Mouse (Mus musculus) c-Kit-positive CD71-positive TER-119-positive erythroid progenitor cells, embryonic 14.5 days (primary cell): ENCODE measurements around the gene Gfm1.
A peak's percentile ranks its signal among the peaks of the same experiment; 100 is the strongest.

Experiments used
- DNase-seq: peaks from one replicate; pipeline ENCODE4 v3.0.0-alpha.2; 2013; ENCODE audit warnings: low spot score

The Gfm1 gene

DNA sequence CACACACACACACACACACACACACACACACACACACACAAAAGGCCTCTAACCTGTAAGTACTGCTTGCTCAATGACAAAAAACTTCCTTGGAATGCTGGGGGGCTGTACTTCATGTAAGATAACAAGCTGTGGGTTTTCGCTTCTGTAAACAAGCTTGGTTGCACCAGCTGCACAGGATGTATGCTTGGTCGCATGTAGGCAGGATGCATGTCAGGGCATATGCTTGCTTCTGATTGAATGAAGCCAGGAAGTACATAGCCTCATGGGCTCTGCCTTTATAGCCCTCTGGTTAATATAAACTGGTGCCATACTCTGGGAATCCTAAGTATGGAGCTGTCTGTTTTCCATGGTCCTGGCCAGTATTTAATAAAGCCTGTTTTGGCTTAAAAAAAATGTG is 68.1 kb downstream of the Gfm1 start:
- DNase-seq: no peak

DNA sequence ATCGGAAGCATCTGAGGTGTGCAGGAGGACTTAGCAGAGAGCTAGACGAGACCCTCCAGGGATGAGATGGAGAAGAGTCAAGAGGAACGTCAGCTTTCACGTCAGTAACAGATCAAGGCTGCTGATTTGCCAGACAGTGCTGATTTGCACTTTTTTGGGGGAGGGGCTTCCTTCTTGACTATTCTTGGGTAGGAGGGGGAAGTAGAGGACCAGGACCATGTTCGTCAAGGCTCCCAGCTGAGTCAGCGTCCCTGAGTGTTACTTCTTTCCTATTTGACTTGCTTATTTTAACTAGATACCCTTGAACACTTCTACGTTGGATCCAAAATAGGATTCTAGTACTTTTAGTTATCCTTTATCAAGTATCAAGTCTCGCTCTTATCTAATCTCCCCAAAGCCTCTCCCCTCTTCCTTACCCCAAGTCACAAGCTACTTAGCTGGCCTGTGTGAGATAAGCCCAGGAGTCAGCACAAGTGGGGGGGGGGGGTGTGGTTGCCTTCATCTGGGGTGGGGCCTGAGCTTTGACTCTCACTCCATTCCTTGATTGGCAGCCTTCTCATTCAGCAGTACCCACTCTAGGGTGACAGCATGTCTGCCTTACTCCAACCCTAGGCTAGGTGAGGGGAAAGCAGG is 69.0 kb downstream of the Gfm1 start:
- DNase-seq: no peak

DNA sequence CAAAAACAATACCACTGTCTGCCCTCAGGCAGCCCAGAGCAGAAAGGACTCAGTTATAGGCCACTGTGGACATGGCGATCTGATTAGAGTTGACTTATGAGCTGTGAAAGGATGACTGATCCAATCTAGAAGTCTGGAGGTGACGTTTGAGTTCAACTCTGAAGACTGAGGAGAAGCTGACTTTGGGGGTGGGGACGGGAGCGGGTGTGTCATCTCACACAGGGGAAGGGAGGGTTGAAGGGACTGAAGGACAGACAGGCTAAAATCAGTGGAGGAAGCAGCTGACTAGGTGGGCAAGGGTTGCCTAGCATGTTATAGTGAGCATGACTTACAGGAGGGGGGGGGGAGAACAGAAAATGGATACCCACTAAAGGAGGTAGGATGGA is 69.5 kb downstream of the Gfm1 start:
- DNase-seq: no peak

DNA sequence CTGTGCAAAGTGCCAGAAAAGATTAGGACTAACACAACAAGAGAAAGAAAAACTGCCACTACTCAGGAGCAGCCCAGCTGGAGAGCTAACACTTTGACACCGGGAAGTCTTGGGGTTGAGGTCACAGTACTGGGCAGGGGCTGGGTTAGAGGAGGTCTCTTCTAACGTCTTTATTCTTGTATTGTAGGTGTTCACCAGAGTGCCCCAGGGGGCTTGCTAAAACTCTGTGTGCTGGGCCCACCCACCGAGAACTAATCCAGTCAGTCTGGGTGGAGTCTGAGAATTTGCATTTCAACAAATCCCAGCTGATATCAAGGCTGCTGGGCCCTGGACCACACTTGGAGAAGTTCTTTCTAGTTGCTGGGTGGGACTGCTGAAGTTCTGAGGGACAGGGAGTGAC is 74.0 kb downstream of the Gfm1 start:
- DNase-seq: no peak

DNA sequence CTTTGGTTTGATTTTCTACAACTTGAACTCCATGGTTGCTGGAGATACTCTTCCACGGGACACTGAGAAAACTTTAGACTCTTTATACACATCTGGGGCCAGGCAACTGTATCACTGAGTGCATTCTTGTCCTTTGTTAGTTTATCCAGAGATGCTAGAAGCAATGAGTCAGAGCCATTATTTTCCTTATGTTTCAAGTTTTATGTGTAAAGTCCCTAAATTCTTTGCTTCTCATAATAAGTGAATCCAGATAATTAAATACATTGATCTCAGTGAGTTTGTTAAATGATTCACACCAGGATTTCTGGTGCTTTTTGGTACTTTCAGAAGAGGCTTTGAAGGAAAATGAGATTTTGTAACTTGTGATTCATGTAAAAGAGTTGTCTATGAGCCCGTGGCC is 75.4 kb downstream of the Gfm1 start:
- no peak for DNase-seq

DNA sequence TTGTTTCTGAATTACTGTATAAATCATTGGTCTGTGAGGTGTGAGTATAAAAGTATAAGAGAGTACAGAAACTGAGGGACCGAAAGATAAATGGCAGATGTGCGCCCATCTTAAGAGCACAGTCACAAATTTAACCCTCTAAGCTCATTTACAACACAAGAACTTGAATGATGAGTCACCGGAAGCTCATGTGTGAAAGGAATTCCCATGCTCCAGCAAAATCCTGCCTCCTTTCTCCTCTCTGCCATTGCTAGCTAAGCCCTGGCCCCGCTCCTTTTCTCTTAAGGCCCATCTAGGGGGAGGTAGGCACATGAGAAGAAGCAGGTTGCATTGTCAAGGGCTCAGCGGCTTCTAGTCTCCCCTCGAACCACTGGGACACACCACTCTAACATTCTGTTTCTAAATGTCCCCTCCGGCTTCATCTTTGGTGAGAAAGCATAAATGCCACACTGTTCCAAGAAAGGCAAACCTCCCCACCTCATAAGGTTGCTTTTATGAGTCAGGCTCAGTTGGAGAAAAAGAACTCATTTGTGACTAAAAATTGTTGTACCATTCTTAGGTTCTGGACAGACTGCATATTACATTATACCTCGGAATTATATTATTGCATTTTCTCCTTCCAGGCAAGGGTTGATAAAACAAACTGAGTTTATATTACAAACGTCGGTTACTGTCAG is 78.5 kb downstream of the Gfm1 start:
- no peak for DNase-seq

DNA sequence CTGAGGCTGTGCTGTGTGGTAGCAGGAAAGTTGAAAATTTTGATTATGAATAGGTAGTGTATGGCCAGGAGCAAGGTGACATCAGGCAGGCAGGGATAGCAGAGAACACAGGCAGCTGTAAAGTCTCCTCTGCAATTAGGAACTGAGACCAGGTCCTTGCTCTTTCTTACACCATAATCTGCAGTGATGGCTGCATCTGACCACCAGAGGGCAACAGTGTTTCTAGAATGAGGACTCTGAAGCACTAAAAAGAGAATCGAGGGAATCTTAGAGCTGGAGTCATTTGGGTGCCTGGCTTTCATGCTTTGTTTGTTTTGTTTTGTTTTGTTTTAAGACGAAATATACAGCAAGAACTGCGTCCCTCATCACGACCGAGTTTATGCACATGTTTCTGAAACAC is 82.9 kb downstream of the Gfm1 start:
- peak; percentile 53 for DNase-seq

DNA sequence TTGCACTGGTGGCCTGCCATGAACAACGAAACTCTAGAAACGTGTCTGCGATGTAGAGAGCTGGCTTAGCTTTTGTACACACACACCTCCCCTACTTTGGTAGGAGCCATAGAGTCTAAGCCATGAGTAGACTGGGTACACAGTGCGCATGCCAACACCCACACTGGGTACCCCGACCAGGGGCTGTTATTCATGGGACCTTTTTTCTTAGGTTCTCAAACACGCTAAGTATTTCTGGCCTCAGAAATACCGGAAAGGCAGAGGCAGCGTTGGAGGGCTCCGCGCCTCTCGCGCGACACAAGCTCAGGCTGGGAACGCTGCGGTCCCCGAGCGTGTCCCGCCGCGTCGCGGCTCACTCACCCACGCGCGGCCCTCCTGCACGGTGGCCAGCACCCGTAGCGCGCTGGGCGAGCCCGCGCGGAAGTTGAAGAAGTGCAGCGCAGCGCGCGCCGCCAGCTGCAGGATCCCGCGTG is 84.9 kb downstream of the Gfm1 start:
- no peak for DNase-seq

DNA sequence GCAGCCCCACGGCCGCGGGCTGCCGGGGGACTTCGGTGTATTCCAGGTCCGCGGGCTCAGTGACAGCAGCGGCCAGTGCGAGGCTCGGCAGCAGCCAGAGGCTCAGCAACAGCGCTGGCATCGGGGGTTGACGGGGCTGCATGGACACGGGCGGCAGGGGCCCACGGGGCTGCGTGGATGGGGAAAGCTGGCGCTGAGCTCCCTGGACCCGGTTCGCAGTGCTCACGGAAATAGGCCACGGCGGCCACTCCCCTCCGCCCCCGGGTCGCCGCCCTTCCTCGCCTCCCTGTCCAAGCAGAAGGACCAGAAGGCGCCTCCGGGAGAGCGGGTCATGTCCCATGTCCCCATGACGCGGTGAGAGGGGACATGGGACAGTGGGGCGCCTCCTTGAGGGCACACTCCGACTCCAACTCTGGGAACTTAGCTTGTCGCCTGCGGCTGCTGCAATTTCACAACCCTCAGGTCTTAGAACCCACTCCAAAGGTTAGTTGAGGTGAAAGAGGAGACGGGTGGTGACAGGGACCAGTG is 85.4 kb downstream of the Gfm1 start, which contains the start of gene Rarres1:
Gene Rarres1, minus strand, starts transcription at position 250 of the 528 bp plus-strand sequence.
- DNase-seq: no peak

DNA sequence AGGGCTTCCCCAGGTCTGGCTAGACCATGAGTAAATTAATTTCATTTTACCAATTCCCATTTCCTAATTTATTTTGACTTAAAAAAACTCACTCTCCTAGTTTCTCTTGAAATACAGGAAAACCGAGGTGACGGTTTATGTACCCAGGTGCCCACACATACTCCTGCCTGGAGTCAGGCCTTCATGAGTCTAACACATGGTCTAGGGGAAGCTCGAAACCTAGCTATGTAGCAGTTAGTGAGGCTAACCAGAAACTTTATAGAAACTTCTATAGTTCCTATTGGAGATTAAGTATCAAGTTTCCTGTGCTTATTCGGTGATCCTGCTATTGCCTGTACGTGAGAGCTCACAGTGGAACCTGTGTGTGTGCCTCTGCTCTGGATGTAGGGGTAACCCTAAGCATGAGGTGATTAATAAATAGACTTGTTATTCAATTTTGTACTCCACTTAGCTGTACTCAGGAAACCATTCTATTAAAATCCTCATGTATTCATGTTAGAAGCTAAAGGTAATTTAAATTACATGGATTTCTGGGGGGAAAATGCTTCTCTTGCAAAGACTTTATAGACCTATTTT is 90.8 kb downstream of the Gfm1 start:
- DNase-seq: no peak

DNA sequence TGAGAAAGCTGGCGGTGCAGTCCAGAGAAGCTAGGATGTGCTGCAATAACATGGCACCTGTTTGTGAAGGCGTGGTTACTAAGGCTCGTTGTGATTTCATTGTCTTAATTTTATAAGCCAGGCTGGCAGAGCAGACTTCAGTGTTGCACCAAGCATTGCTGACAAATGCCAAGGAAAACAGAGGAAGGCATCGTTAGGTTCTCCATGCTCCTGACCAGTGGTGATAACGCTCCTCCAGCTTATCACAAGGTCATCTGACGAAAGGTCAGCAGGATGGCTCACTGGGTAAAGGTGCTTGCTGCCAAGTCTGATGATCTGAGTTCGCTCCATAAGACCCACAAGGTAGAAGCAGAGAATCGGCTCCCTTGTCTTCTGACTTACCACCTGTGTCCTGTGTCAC is 92.8 kb downstream of the Gfm1 start:
- no peak for DNase-seq

DNA sequence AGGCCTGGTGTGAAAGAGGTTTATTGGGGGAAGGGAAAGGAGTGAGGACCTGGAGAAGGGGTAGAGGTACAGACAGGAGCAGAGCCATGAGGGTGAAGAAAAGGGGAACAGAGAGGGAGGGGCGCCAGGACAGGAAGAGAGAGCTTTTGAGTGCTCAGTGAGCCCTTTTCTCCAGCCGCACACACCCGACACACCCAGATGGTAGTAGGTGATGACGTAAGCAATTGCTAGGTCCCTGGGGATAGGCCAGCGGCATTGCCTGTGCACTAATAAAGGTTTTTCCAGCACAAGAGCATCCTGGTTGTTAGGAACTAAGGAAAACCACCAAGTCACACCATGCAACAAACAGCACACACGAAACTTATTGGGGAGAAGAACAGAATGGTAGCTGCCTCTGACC is 94.9 kb downstream of the Gfm1 start:
- no peak for DNase-seq
